Mouse (Mus musculus) cerebellum, adult 11 months (tissue): ENCODE data around the gene Cep112.

Experiments
- DNase-seq: peaks from one replicate; pipeline ENCODE4 v3.0.0; 2022

Cep112 gene

GRCm38 (mm10) chr11:108449811-108450210 is 24.8 kb downstream of the Cep112 start:
- peak; percentile 38 for DNase-seq

DNA sequence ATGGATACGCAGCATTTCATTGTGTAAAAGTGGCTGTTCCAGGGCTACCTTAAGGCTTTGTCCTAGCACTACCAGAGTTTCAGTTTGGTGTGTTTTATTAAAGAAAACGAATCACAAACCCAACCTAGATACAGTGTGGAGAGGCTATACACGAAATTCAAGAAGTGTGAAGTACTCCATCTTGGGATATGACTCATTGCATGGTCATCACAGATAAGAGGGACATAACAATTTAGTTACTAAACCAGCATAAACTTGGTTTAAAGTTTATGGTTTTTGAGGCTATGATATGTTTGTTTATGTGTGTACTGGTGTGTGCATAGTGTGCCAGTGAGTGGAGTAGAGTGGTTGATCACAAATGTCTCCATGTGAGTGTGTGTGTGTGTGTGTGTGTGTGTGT is 34.6 kb downstream of the Cep112 start:
- DNase-seq = no peak

- no peak for DNase-seq
Measured at GRCm38 (mm10) chr11:108464138-108464537, 39.1 kb downstream of the Cep112 start.

GRCm38 (mm10) chr11:108464715-108465301 is 39.8 kb downstream of the Cep112 start:
- DNase-seq = no peak

- DNase-seq = no peak
Measured at GRCm38 (mm10) chr11:108475738-108476137, 50.7 kb downstream of the Cep112 start.

DNA sequence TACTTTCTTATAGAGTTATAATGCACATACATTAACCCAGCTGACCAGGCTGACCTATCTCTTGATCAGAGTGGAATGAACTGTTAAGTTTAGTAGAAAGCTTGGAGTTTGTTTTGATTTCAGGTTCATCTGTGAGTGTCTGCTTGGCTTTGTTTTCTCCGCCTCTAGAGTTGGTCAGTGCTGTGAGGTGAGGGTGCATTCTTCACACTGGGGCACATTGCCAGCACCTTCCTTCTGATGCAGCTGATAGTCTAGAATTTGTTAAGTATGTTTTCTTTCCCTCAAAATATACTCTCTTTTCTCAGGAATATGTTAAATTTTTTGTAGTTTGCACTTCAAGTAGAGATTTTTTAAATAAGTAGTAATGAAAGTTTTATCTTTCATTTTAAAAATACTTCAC is 51.2 kb downstream of the Cep112 start:
- no peak for DNase-seq

GRCm38 (mm10) chr11:108483976-108484375 is 59.0 kb downstream of the Cep112 start:
- no peak for DNase-seq

DNA sequence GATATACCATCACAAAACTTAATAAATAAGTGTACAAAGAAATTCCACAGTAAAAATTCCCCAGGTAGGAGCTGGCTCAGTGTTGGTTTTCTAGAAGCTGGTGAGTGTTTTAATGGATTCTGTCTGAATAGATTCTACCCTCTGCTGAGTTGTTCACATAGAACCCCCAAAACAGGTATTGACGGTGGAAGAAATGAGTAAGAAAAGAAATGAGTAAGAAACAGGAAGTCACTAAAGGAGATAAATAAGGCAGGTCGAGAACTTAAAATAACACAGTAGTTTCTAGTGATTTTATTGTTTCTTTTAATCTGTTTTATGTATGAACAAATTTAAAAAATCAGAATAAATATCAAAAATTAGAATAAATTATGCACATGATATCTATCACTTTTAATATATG is 63.3 kb downstream of the Cep112 start:
- no peak for DNase-seq

DNA sequence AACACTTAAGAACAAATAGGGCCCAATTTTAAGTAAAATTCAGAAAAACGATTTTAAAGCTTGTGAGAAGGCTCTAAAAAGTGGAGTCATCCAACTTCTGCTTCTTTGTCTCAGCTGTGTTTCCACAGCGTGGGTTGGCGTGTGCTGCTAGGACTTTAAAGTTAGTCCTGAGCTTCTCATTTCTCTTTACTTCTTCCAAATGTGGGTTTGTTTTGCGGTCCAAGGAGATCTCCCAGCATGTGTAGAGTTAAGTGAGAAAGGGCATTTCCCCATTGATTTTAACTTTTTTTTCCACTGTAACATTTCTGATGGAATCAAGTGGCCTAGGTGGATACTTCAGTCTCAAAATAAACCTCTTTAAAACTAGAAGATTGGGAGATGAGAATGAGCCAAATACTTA is 64.9 kb downstream of the Cep112 start:
- no peak for DNase-seq

GRCm38 (mm10) chr11:108508190-108508589 is 83.2 kb downstream of the Cep112 start:
- DNase-seq = no peak

DNA sequence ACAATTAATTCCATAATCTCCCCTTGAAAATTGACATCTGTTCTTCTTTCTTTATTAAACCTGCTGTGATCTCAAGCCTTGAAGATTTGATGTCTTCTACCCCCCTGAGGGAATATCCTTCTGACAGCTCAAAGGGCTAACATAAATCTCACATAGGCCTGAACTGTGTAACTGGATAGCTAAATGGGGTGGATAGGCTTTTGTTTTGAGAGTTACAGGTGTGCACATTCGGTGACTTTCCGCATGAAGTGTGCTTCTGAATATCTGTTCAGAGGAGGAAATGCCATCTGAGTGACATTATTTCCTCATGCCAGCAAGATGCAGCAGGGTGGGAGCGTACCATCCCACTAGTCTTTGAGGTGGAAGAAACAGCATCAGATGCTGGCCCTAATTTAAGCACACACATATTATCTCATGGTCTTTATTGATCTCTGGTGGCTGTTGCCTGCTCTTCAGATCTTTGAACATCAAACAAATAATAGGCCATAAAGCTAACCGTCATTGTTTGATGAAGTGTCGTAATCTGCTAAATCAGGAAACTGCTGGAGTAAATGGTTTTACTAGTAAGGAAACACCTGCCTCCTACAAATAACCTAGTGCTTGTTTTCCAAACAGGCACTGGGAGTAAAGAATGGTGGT is 102.9 kb downstream of the Cep112 start:
- DNase-seq = no peak

DNA sequence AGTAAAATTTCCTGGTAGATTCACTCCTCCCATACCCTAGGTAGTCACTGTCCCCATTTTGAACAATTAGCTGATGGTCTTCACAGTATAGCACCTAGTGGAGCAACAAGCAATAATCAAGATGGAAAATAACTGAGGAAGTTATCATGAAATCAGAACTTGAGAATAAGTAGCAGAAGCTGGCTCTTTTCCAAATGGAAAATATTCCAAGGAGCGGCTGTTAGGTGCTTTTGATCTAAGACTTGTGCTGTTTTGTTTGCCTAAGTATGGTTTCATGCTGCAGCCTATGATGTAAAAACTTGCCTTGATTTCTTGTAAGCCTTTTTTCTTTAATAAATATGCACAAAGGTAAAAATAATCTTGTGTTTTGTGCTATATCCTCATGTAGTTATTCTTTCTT is 107.9 kb downstream of the Cep112 start:
- DNase-seq = no peak

DNA sequence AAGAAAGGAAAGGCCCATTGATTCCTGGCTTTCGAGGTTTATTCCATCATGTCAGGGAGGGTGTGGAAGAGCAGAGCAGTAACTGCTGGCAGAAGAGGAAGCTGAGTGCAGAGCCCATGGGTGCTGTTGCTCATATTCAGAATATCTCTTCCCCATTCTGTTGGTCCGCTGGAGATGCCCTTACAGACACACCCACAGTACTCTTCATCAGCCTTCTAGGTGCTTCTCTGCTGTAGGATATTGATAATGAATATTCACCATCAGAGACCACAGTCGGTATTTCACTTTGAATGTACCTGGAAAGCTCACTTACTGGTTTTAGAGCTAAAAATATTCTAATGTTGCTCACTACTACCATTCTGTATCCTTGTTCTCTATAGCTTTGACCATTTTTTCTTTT is 109.0 kb downstream of the Cep112 start:
- DNase-seq = no peak

GRCm38 (mm10) chr11:108552997-108553622 is 128.1 kb downstream of the Cep112 start:
- DNase-seq = no peak

DNA sequence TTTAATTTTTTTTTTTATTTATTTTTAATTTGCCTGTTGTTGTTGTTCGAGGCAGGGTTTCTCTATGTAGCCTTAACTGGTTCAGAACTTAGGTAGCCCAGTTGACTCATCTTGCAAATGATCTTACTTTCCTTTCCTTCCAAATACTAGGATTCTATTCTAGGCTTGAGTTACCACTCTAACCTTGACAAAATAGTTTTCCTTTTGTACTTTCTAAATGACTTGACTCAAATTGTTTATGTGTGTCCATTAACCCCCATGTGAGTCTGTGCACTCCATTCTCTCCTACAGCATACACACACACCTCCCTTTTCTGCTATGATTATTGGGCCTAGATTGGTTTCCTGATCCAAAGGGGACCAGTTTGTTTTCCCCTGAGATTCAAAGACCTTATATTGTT is 128.9 kb downstream of the Cep112 start:
- no peak for DNase-seq

DNA sequence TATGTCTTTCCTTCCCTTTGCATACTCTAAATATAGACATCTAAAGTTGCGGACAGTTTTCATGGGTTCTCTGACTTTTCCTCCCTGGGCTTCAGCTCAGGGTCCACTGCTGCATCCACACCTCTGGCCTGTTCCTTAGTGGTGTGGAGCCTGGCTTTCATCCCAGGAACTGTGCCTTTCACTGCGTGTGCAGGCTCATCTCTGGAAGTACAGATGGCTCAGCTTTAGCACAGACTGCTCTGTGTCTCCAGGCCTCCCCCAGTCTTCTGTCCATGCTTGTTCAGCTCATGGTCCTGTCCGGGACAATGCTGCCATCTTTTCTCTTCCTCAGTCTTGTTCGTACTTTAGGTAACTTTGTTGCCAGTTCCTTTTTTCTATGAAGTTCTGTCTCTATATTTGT is 133.6 kb downstream of the Cep112 start:
- DNase-seq = no peak

DNA sequence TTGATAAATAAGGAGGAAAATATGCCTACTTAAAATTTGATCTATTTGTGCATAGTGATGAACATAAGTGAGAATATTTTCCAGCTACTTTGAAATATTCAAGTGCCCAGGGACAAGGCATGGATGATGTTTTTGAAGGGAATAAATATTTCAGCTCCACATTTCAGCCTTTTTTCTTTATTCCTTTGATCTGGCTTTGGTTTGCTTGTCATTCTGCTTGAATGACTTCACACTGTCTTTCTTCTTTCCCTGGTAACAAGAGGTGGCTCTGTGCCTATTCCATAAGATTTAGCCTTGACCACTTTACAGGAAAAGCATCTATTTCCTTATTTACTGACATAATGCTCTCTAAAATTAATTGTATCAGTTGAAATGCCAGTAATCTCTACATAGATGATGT is 134.5 kb downstream of the Cep112 start:
- no peak for DNase-seq

- no peak for DNase-seq
Measured at GRCm38 (mm10) chr11:108562076-108562475, 137.1 kb downstream of the Cep112 start.

DNA sequence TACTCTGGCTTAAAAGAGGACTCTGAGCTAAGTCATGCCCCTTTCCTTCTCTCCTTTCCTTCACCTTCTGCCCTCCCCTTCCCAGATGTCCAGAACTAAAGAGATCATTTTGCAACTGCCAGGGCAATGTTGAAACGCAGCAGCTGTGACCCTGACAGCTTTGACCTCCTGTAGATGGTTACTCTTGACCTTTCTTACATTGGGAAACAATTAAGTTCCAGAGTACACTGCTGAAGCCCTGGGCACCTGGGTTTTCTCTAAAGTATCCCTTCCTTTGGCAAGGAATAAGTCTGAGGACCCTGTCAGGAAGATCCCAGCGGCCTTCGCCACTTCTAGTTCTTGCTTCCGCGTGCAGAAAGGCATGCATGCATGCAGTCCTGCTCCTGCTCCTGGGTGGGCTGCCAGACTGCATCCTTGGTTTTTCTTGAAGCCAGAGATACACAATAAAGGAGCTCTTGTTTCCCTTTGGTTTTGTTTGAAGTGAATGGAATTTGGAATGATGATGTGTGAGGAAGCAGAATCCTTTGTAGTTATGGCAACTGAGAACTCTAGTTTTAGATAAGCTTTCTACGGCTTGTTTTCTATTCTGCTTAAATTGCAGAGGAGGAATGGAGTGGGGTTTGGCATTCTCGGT is 161.7 kb downstream of the Cep112 start:
- DNase-seq = no peak

GRCm38 (mm10) chr11:108593207-108593958 is 168.4 kb downstream of the Cep112 start:
- no peak for DNase-seq

GRCm38 (mm10) chr11:108593959-108594579 is 169.1 kb downstream of the Cep112 start:
- DNase-seq = no peak

- peak; percentile 1 for DNase-seq
Measured at GRCm38 (mm10) chr11:108605301-108605700, 180.3 kb downstream of the Cep112 start.

GRCm38 (mm10) chr11:108606036-108606435 is 181.0 kb downstream of the Cep112 start:
- DNase-seq = no peak
